19 mouse cellular contexts compared by ENCODE assay signal in the genomic region with DNA sequence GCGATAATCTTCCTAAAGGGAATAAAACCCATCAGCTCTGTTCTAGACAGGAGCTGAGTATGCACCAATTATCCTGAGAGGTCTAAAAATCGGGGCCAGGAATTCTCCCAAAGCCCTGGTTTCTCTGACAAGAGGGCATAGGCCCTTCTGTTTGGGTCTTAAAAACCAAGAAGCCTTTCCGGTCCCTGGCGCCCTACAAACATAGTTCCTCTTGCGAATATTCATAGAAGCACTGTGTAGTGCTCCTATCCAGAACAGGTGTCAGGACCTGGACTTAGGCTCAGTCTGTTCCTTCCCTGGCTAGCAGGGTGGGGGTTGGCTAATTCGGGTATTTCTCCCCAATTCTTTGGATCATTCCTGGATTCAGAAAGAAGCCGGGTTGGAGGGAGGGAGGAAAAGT. TPM values are rescaled to one million over a fixed set of nuclear protein-coding genes. Genes with fewer than 3 reads are reported as not detected.
DNase-seq lines count a peak whose midpoint lies in the region; ATAC-seq lines count a peak whose summit lies in the region.
"Had no signal": no experiment of that assay in that cellular context is flagged by ENCODE, and none has a peak within 500 bp of the region (broad histone marks: within the 10 kb centered on the region; RNA-seq: fewer than 3 reads in every experiment).

No protein-coding gene starts in this region.

- H3K4me3 ChIP-seq in heart, embryonic 12.5 days: peak overlapping the region; percentile 54
- peak overlapping the region; percentile 53 for H3K4me3 ChIP-seq in midbrain, embryonic 10.5 days
- H3K4me3 ChIP-seq in midbrain, embryonic 16.5 days (ENCODE audit: low read depth, low read length): no peak overlapping the region
- H3K4me3 ChIP-seq in forebrain, embryonic 12.5 days (replicated peaks): peak overlapping the region; percentile 61
- peak overlapping the region; percentile 46 for H3K4me3 ChIP-seq in limb, embryonic 13.5 days

- peak overlapping the region; percentile 94 for H3K4me2 ChIP-seq in heart, embryonic 12.5 days
- H3K4me2 ChIP-seq in midbrain, embryonic 16.5 days (ENCODE audit: low read length): no peak overlapping the region
- H3K4me2 ChIP-seq in forebrain, embryonic 12.5 days: peak overlapping the region; percentile 74
- peak overlapping the region; percentile 83; the same call in 1 of the 2 replicates for H3K4me2 ChIP-seq in limb, embryonic 13.5 days (replicated peaks)

- H3K36me3 ChIP-seq in heart, embryonic 12.5 days: no peaks in the 10 kb centered on the region
- H3K36me3 ChIP-seq in midbrain, embryonic 10.5 days: no peaks in the 10 kb centered on the region
- no peaks in the 10 kb centered on the region for H3K36me3 ChIP-seq in midbrain, embryonic 16.5 days (ENCODE audit: control insufficient read depth, insufficient read depth, low read length)
- no peaks in the 10 kb centered on the region for H3K36me3 ChIP-seq in forebrain, embryonic 12.5 days (replicated peaks)
- H3K36me3 ChIP-seq in limb, embryonic 13.5 days: no peaks in the 10 kb centered on the region
- H3K36me3 ChIP-seq: liver, embryonic 12.5 days had no signal

- no peak overlapping the region for H3K27ac ChIP-seq in heart, embryonic 12.5 days (ENCODE audit: poor library complexity, severe bottlenecking)
- no peak overlapping the region for H3K27ac ChIP-seq in midbrain, embryonic 10.5 days (replicated peaks)
- H3K27ac ChIP-seq in midbrain, embryonic 16.5 days (ENCODE audit: low read length): no peak overlapping the region
- H3K27ac ChIP-seq in forebrain, embryonic 12.5 days: no peak overlapping the region
- no peak overlapping the region for H3K27ac ChIP-seq in limb, embryonic 13.5 days
- H3K27ac ChIP-seq: gastrocnemius, adult 2 months; liver, embryonic 12.5 days; macrophage had no signal

- DNase-seq in heart, postnatal 14 days: no peak
- peak; percentile 41 for DNase-seq in midbrain, embryonic 10.5 days (ENCODE audit: low spot score)
- no peak for DNase-seq in spleen, postnatal 36 days (ENCODE audit: low spot score in 2 of 2)
- no peak for DNase-seq in urinary bladder, postnatal 10 days (ENCODE audit: low spot score)
- DNase-seq: B cell, adult 2 months; cerebellum, adult 11 months; kidney, adult 2 months had no signal

- no peak for ATAC-seq in heart, embryonic 12.5 days (ENCODE audit: insufficient number of reproducible peaks, low FRiP score)
- no peak for ATAC-seq in midbrain, embryonic 16.5 days
- no peak for ATAC-seq in forebrain, embryonic 12.5 days (ENCODE audit: low FRiP score)
- no peak for ATAC-seq in limb, embryonic 13.5 days (ENCODE audit: low FRiP score, low read depth)
- ATAC-seq: liver, embryonic 12.5 days had no signal

- H3K9ac ChIP-seq in heart, embryonic 12.5 days: no peak overlapping the region
- no peak overlapping the region for H3K9ac ChIP-seq in midbrain, embryonic 16.5 days (ENCODE audit: low read depth, low read length)
- H3K9ac ChIP-seq in forebrain, embryonic 12.5 days: peak overlapping the region; percentile 85
- H3K9ac ChIP-seq in limb, embryonic 13.5 days: no peak overlapping the region
- H3K9ac ChIP-seq: liver, embryonic 12.5 days had no signal

- 11% methylated on average over 7 of the region's 7 CpGs for WGBS in heart, embryonic 12.5 days
- 3% methylated on average over 7 of the region's 7 CpGs for WGBS in midbrain, embryonic 10.5 days
- WGBS in midbrain, embryonic 16.5 days: 5% methylated on average over 7 of the region's 7 CpGs
- WGBS in forebrain, embryonic 12.5 days: 7% methylated on average over 7 of the region's 7 CpGs
- 6% methylated on average over 7 of the region's 7 CpGs for WGBS in limb, embryonic 13.5 days

- peaks cover 98% of the 10 kb centered on the region for H3K27me3 ChIP-seq in heart, embryonic 12.5 days (replicated peaks)
- H3K27me3 ChIP-seq in midbrain, embryonic 10.5 days (ENCODE audit: low read depth, poor library complexity, severe bottlenecking): peaks cover 100% of the 10 kb centered on the region
- peaks cover 54% of the 10 kb centered on the region for H3K27me3 ChIP-seq in midbrain, embryonic 16.5 days (ENCODE audit: control insufficient read depth, insufficient read depth, low read depth, low read length)
- H3K27me3 ChIP-seq in forebrain, embryonic 12.5 days: peaks cover 96% of the 10 kb centered on the region
- peaks cover 99% of the 10 kb centered on the region for H3K27me3 ChIP-seq in limb, embryonic 13.5 days

- intact Hi-C loops in heart, postnatal 14 days (cut with DNase I): no loop called here

- H3K9me3 ChIP-seq in heart, embryonic 12.5 days (replicated peaks): no peaks in the 10 kb centered on the region
- no peaks in the 10 kb centered on the region for H3K9me3 ChIP-seq in midbrain, embryonic 10.5 days (replicated peaks)
- no peaks in the 10 kb centered on the region for H3K9me3 ChIP-seq in midbrain, embryonic 16.5 days (replicated peaks; ENCODE audit: control insufficient read depth, low read length, poor library complexity, severe bottlenecking)
- no peaks in the 10 kb centered on the region for H3K9me3 ChIP-seq in forebrain, embryonic 12.5 days
- no peaks in the 10 kb centered on the region for H3K9me3 ChIP-seq in limb, embryonic 13.5 days
- H3K9me3 ChIP-seq: liver, embryonic 12.5 days had no signal

- peaks cover 23% of the 10 kb centered on the region for H3K4me1 ChIP-seq in heart, embryonic 12.5 days (replicated peaks)
- peaks cover 42% of the 10 kb centered on the region for H3K4me1 ChIP-seq in midbrain, embryonic 10.5 days
- peaks cover 14% of the 10 kb centered on the region for H3K4me1 ChIP-seq in midbrain, embryonic 16.5 days (ENCODE audit: control insufficient read depth, insufficient read depth, low read length)
- H3K4me1 ChIP-seq in forebrain, embryonic 12.5 days: peaks cover 34% of the 10 kb centered on the region
- peaks cover 31% of the 10 kb centered on the region for H3K4me1 ChIP-seq in limb, embryonic 13.5 days

RNA-seq across cellular contexts. Expression of a gene that starts 4.3 kb away (rescaled TPM):
- not detected in 2 replicates for polyA plus RNA-seq in heart, embryonic 12.5 days (2016; fragmentation: Nextera tagmentation; extraction: Ambion mirVana)
- total RNA-seq in heart, postnatal 14 days (2021): not detected
- 0.11 TPM in 1 of 2 replicates, not detected in the other for polyA plus RNA-seq in midbrain, embryonic 10.5 days (2016; fragmentation: Nextera tagmentation; extraction: Ambion mirVana)
- polyA plus RNA-seq in midbrain, embryonic 16.5 days (2015; fragmentation: Nextera tagmentation; extraction: Ambion mirVana): 0.36 and 0.41 TPM in 2 replicates
- 4.2 and 6.8 TPM in 2 replicates for polyA plus RNA-seq in forebrain, embryonic 12.5 days (2016; fragmentation: Nextera tagmentation; extraction: Ambion mirVana)
- 0.14 TPM in 1 of 2 replicates, not detected in the other for polyA plus RNA-seq in limb, embryonic 13.5 days (2015; fragmentation: Nextera tagmentation; extraction: Ambion mirVana)
- total RNA-seq: adrenal gland, postnatal 25 days; ES-E14; gastrocnemius, adult 2 months had no signal
- polyA plus RNA-seq: kidney, adult 2 months; large intestine, adult 2 months; liver, embryonic 12.5 days; macrophage; spleen, adult 2 months had no signal

RNA-seq across cellular contexts. Expression of a gene that starts 53.4 kb away (rescaled TPM):
- polyA plus RNA-seq in heart, embryonic 12.5 days (2016; fragmentation: Nextera tagmentation; extraction: Ambion mirVana): not detected in 2 replicates
- total RNA-seq in heart, postnatal 14 days (2021): not detected
- polyA plus RNA-seq in midbrain, embryonic 10.5 days (2016; fragmentation: Nextera tagmentation; extraction: Ambion mirVana): not detected in 2 replicates
- 0.07 TPM in 1 of 2 replicates, not detected in the other for polyA plus RNA-seq in midbrain, embryonic 16.5 days (2015; fragmentation: Nextera tagmentation; extraction: Ambion mirVana)
- not detected in 2 replicates for polyA plus RNA-seq in forebrain, embryonic 12.5 days (2016; fragmentation: Nextera tagmentation; extraction: Ambion mirVana)
- 0.04 TPM in 1 of 2 replicates, not detected in the other for polyA plus RNA-seq in limb, embryonic 13.5 days (2015; fragmentation: Nextera tagmentation; extraction: Ambion mirVana)
- total RNA-seq: adrenal gland, postnatal 25 days; gastrocnemius, adult 2 months; left cerebral cortex, adult 8-10 months had no signal
- polyA plus RNA-seq: kidney, adult 2 months; large intestine, adult 2 months; liver, embryonic 12.5 days; macrophage; spleen, adult 2 months had no signal
